In genomic region chr19:45540657-45541408, GRCm38 (mm10) we compare ENCODE assay signal across 8 mouse cellular contexts. TPM values are rescaled to one million over a fixed set of nuclear protein-coding genes. Genes with fewer than 3 reads are reported as not detected.
DNase-seq lines count a peak whose midpoint lies in the region; ATAC-seq and TF ChIP-seq lines count a peak whose summit lies in the region.

No protein-coding gene starts in this region.

- no peaks in the 10 kb centered on the region for H3K9me3 ChIP-seq in heart, postnatal 0 days (replicated peaks; ENCODE audit: control insufficient read depth, low read length)
- H3K9me3 ChIP-seq in MEL (replicated peaks; ENCODE audit: insufficient read depth, low read length), result no peaks in the 10 kb centered on the region
- H3K9me3 ChIP-seq in forebrain, postnatal 0 days (ENCODE audit: low read length), result no peaks in the 10 kb centered on the region
- no peaks in the 10 kb centered on the region for H3K9me3 ChIP-seq in midbrain, embryonic 12.5 days

- H3K79me2 ChIP-seq in MEL (ENCODE audit: control insufficient read depth, insufficient read depth, low read length, poor library complexity), result no peaks in the 10 kb centered on the region; the same call in 1 of the 2 replicates

- no peak for TF ChIP-seq RAD21 in MEL (IDR thresholded peaks at IDR 0.05; ENCODE audit: low read depth, low read length)

- 41% methylated on average over 8 of the region's 8 CpGs for WGBS in heart, postnatal 0 days
- WGBS in forebrain, postnatal 0 days, result 17% methylated on average over 8 of the region's 8 CpGs
- 28% methylated on average over 8 of the region's 8 CpGs for WGBS in midbrain, embryonic 12.5 days

- peaks cover 7% of the 10 kb centered on the region; the same call in 1 of the 2 replicates for H3K4me1 ChIP-seq in heart, postnatal 0 days (ENCODE audit: control insufficient read depth, insufficient read depth)
- peaks cover 7 to 23% of the 10 kb centered on the region in 2 experiments for H3K4me1 ChIP-seq in MEL (ENCODE audit: control insufficient read depth in 1 of 2, insufficient read depth in 2 of 2, low read length in 2 of 2)
- H3K4me1 ChIP-seq in forebrain, postnatal 0 days (ENCODE audit: insufficient read depth), result peaks cover 10% of the 10 kb centered on the region
- H3K4me1 ChIP-seq in midbrain, embryonic 12.5 days, result peaks cover 27% of the 10 kb centered on the region

- TF ChIP-seq EP300 in heart, postnatal 0 days (IDR thresholded peaks at IDR 0.05; ENCODE audit: low read depth), result no peak
- TF ChIP-seq EP300 in MEL (IDR thresholded peaks at IDR 0.05; ENCODE audit: low read depth in 1 of 2, low read length in 2 of 2), result no peak

- no peak for TF ChIP-seq POLR2A in MEL (IDR thresholded peaks at IDR 0.05; ENCODE audit: control insufficient read depth in 1 of 2, insufficient read depth in 1 of 2, low read depth in 1 of 2, low read length in 2 of 2, poor library complexity in 1 of 2)

- H3K27ac ChIP-seq in heart, postnatal 0 days (ENCODE audit: low read depth), result no peak overlapping the region
- peak overlapping the region; percentile 29 for H3K27ac ChIP-seq in MEL (ENCODE audit: control insufficient read depth, low read depth, low read length)
- H3K27ac ChIP-seq in forebrain, postnatal 0 days (ENCODE audit: low read depth, low read length), result peak overlapping the region; percentile 69
- no peak overlapping the region for H3K27ac ChIP-seq in midbrain, embryonic 12.5 days (replicated peaks)

- no peak for ATAC-seq in heart, postnatal 0 days (ENCODE audit: insufficient read depth, low read depth)
- ATAC-seq in forebrain, postnatal 0 days, result peak; percentile 42
- no peak for ATAC-seq in midbrain, embryonic 12.5 days (ENCODE audit: low FRiP score, low read depth)

- H3K27me3 ChIP-seq in heart, postnatal 0 days (ENCODE audit: control insufficient read depth, insufficient read depth, low read length), result peaks cover 44% of the 10 kb centered on the region
- H3K27me3 ChIP-seq in MEL (ENCODE audit: control insufficient read depth in 1 of 2, insufficient read depth in 2 of 2, low read length in 2 of 2), result no peaks in the 10 kb centered on the region
- 0 out of 2 replicates have a peak, but pooled peaks cover 2% of the 10 kb centered on the region for H3K27me3 ChIP-seq in forebrain, postnatal 0 days (ENCODE audit: insufficient read depth, low read length)
- H3K27me3 ChIP-seq in midbrain, embryonic 12.5 days, result peaks cover 96% of the 10 kb centered on the region

- H3K4me2 ChIP-seq in heart, postnatal 0 days (ENCODE audit: low read depth, low read length), result peak overlapping the region; percentile 68
- peak overlapping the region; percentile 78 for H3K4me2 ChIP-seq in forebrain, postnatal 0 days (ENCODE audit: low read depth)
- peak overlapping the region; percentile 63 for H3K4me2 ChIP-seq in midbrain, embryonic 12.5 days (replicated peaks)

- peak overlapping the region; percentile 47; the same call in 1 of the 2 replicates for H3K4me3 ChIP-seq in heart, postnatal 0 days (ENCODE audit: low read depth, low read length)
- peak overlapping the region; percentile 55 to 61 for H3K4me3 ChIP-seq in MEL (ENCODE audit: control insufficient read depth in 1 of 2, insufficient read depth in 1 of 2, low read depth in 2 of 2, low read length in 2 of 2)
- peak overlapping the region; percentile 40 for H3K4me3 ChIP-seq in forebrain, postnatal 0 days (ENCODE audit: low read depth, low read length)
- H3K4me3 ChIP-seq in midbrain, embryonic 12.5 days, result peak overlapping the region; percentile 40

- no peak overlapping the region for H3K9ac ChIP-seq in heart, postnatal 0 days (replicated peaks; ENCODE audit: low read depth, low read length)
- peak overlapping the region; percentile 65 for H3K9ac ChIP-seq in MEL (ENCODE audit: control insufficient read depth, low read depth, low read length, poor library complexity, severe bottlenecking)
- H3K9ac ChIP-seq in forebrain, postnatal 0 days, result peak overlapping the region; percentile 66
- H3K9ac ChIP-seq in midbrain, embryonic 12.5 days (replicated peaks), result peak overlapping the region; percentile 54

- no peak for TF ChIP-seq CTCF in heart, postnatal 0 days (IDR thresholded peaks at IDR 0.05; ENCODE audit: low read depth)
- no peak for TF ChIP-seq CTCF in MEL (IDR thresholded peaks at IDR 0.05 in 2 of 3, conservative IDR thresholded peaks at IDR 0.05 in 1 of 3; ENCODE audit: control insufficient read depth in 1 of 3, insufficient read depth in 1 of 3, low read depth in 2 of 3, low read length in 3 of 3, poor library complexity in 1 of 3, severe bottlenecking in 1 of 3)
- TF ChIP-seq CTCF in forebrain, postnatal 0 days (IDR thresholded peaks at IDR 0.05; ENCODE audit: low read depth), result peak; percentile 10; the same call in 1 of the 2 replicates

- no peak for DNase-seq in heart, postnatal 0 days (ENCODE audit: low spot score)
- DNase-seq in heart, adult 8-10 months (ENCODE audit: low spot score), result no peak
- DNase-seq in MEL (ENCODE audit: low read depth, low spot score), result peak; percentile 55
- DNase-seq in forebrain, postnatal 0 days, result peak; percentile 35
- DNase-seq in natural killer cell, adult 2 months (ENCODE audit: low spot score in 2 of 2), result no peak
- no peak for DNase-seq in left cerebral cortex, adult 11 months (ENCODE audit: low spot score)
- no peak for DNase-seq in spleen, postnatal 14 days (ENCODE audit: low spot score in 2 of 2)

- no peaks in the 10 kb centered on the region for H3K36me3 ChIP-seq in heart, postnatal 0 days (replicated peaks; ENCODE audit: control insufficient read depth, insufficient read depth, low read length)
- H3K36me3 ChIP-seq in MEL (ENCODE audit: control insufficient read depth in 1 of 2, insufficient read depth in 2 of 2, low read length in 2 of 2), result peaks cover 0 to 14% of the 10 kb centered on the region in 2 experiments; a peak in 2 of 4 replicates
- no peaks in the 10 kb centered on the region for H3K36me3 ChIP-seq in forebrain, postnatal 0 days (ENCODE audit: insufficient read depth)
- no peaks in the 10 kb centered on the region for H3K36me3 ChIP-seq in midbrain, embryonic 12.5 days

TF ChIP-seq in MEL, 35 proteins besides CTCF, POLR2A, EP300 and RAD21:
- no peak for TF ChIP-seq CHD2 (IDR thresholded peaks at IDR 0.05; ENCODE audit: low read length)
- TF ChIP-seq MYC (IDR thresholded peaks at IDR 0.05; ENCODE audit: low read depth, low read length), result no peak
- no peak for TF ChIP-seq MAZ (IDR thresholded peaks at IDR 0.05; ENCODE audit: low read depth, low read length)
- TF ChIP-seq NELFE (IDR thresholded peaks at IDR 0.05; ENCODE audit: low read depth, low read length), result peak; percentile 23; the same call in 1 of the 2 replicates
- TF ChIP-seq RCOR1 (IDR thresholded peaks at IDR 0.05; ENCODE audit: low read depth, low read length), result 0 out of 2 replicates have a peak, but pooled peaks have one; percentile 6
- 0 out of 2 replicates have a peak, but pooled peaks have one; percentile 20 for TF ChIP-seq ZNF384 (IDR thresholded peaks at IDR 0.05; ENCODE audit: low read depth, low read length)
- no peak for TF ChIP-seq USF1 (IDR thresholded peaks at IDR 0.05; ENCODE audit: low read depth, low read length)

RNA-seq across cellular contexts. Expression of gene Poll, which starts 19.5 kb away (rescaled TPM):
- 12.7 and 16.1 TPM in 2 replicates for total RNA-seq in heart, postnatal 0 days (2014; rRNA removed; ENCODE audit: low replicate concordance)
- 9.3 and 11.0 TPM in 2 replicates for polyA plus RNA-seq in heart, postnatal 0 days (2015; fragmentation: Nextera tagmentation; extraction: Ambion mirVana)
- 10 to 100 TPM; 10.8 to 12.1 (median 11.6) TPM for total RNA-seq in heart, adult 8-10 months (2022)
- total RNA-seq in MEL (2012; rRNA removed), result 14.9 and 16.4 TPM in 2 replicates
- polyA plus RNA-seq in MEL (2012; ENCODE audit: insufficient read depth in 1 of 2, insufficient read length in 2 of 2, low read depth in 1 of 2, low replicate concordance in 2 of 2, missing spikeins in 1 of 2), result 10 to 100 TPM in 1 of 2 experiments, not detected in 1; 19.0 TPM
- 10.9 and 11.8 TPM in 2 replicates for total RNA-seq in forebrain, postnatal 0 days (2014; rRNA removed)
- polyA plus RNA-seq in forebrain, postnatal 0 days (2015; fragmentation: Nextera tagmentation; extraction: Ambion mirVana), result 9.1 and 10.8 TPM in 2 replicates
- polyA plus RNA-seq in midbrain, embryonic 12.5 days (2016; fragmentation: Nextera tagmentation; extraction: Ambion mirVana), result 15.9 and 17.0 TPM in 2 replicates

RNA-seq across cellular contexts. Expression of gene Gm17018, which starts 19.6 kb away (rescaled TPM):
- 7.3 and 33.1 TPM in 2 replicates for total RNA-seq in heart, postnatal 0 days (2014; rRNA removed; ENCODE audit: low replicate concordance)
- polyA plus RNA-seq in heart, postnatal 0 days (2015; fragmentation: Nextera tagmentation; extraction: Ambion mirVana), result 31.0 and 32.4 TPM in 2 replicates
- total RNA-seq in heart, adult 8-10 months (2022), result 10 to 100 TPM; 19.3 to 29.4 (median 22.0) TPM
- total RNA-seq in MEL (2012; rRNA removed), result 31.7 and 34.9 TPM in 2 replicates
- 10 to 100 TPM in 1 of 2 experiments, not detected in 1; 62.6 TPM for polyA plus RNA-seq in MEL (2012; ENCODE audit: insufficient read depth in 1 of 2, insufficient read length in 2 of 2, low read depth in 1 of 2, low replicate concordance in 2 of 2, missing spikeins in 1 of 2)
- total RNA-seq in forebrain, postnatal 0 days (2014; rRNA removed), result 20.7 and 26.4 TPM in 2 replicates
- 61.4 and 69.6 TPM in 2 replicates for polyA plus RNA-seq in forebrain, postnatal 0 days (2015; fragmentation: Nextera tagmentation; extraction: Ambion mirVana)
- 41.4 and 41.9 TPM in 2 replicates for polyA plus RNA-seq in midbrain, embryonic 12.5 days (2016; fragmentation: Nextera tagmentation; extraction: Ambion mirVana)

Comparison
In these comparisons a context has a peak if more than half of its experiments do, and no peak if none do; other contexts are left out.
1. DNase-seq: peak in MEL (single experiment) and forebrain, postnatal 0 days (single experiment); none in heart, postnatal 0 days (single experiment), heart, adult 8-10 months (single experiment), natural killer cell, adult 2 months (0 of 2), left cerebral cortex, adult 11 months (single experiment) and spleen, postnatal 14 days (0 of 2).
2. H3K27ac ChIP-seq: peak in MEL (single experiment) and forebrain, postnatal 0 days (single experiment); none in heart, postnatal 0 days (single experiment) and midbrain, embryonic 12.5 days (single experiment).
3. Peak in every context shown above with its lines, with median percentiles within 50 percentile points of each other: H3K4me2 ChIP-seq and H3K4me3 ChIP-seq.